Mouse (Mus musculus) heart, embryonic 10.5 days (tissue): ENCODE results near the gene Rhob. TPM values are rescaled to one million over a fixed set of nuclear protein-coding genes. Genes with fewer than 3 reads are reported as not detected.

Experiments
- DNase-seq: peaks from one replicate; pipeline ENCODE4 v3.0.0-alpha.2; 2017; ENCODE audit warnings: low spot score
- H3K27ac ChIP-seq: fragments of 300-500 bp; sonication (generic); 2 replicates; pipeline ENCODE4 v1.5.1; 2016; ENCODE audit warnings: mild to moderate bottlenecking
- H3K27me3 ChIP-seq: fragments of 300-500 bp; sonication (generic); 2 replicates; pipeline ENCODE4 v1.6.1; 2016; ENCODE audit warnings: mild to moderate bottlenecking; ENCODE audit not compliant: poor library complexity, insufficient read depth, severe bottlenecking
- H3K36me3 ChIP-seq: fragments of 300-500 bp; sonication (generic); 2 replicates; pipeline ENCODE4 v1.6.1; 2016; ENCODE audit warnings: mild to moderate bottlenecking, moderate library complexity
- H3K4me1 ChIP-seq: fragments of 300-500 bp; sonication (generic); 2 replicates; pipeline ENCODE4 v1.6.1; 2016; ENCODE audit warnings: mild to moderate bottlenecking
- H3K4me3 ChIP-seq: fragments of 300-500 bp; sonication (generic); 2 replicates; pipeline ENCODE4 v1.5.1; 2016; ENCODE audit warnings: mild to moderate bottlenecking, moderate library complexity
- H3K9me3 ChIP-seq: fragments of 300-500 bp; sonication (generic); 2 replicates; pipeline ENCODE4 v1.6.1; 2016; ENCODE audit warnings: mild to moderate bottlenecking, moderate library complexity
- WGBS: fragments of 180-500 bp; shearing (Covaris S2); methylation state at CpG from one replicate; pipeline ENCODE4 v1.1.7; 2016; 5-methylcytosine and 5-hydroxymethylcytosine counted together
- polyA plus RNA-seq: library from polyadenylated mRNA; unstranded; fragments of >200 nt; fragmentation: Nextera tagmentation; extraction: Ambion mirVana; gene quantifications from 2 replicates; pipeline ENCODE4 v1.2.1, GENCODE M21; 2016

Rhob gene
- polyA plus RNA-seq, 1 experiment from 2014 or later, result 42.1 TPM

DNA sequence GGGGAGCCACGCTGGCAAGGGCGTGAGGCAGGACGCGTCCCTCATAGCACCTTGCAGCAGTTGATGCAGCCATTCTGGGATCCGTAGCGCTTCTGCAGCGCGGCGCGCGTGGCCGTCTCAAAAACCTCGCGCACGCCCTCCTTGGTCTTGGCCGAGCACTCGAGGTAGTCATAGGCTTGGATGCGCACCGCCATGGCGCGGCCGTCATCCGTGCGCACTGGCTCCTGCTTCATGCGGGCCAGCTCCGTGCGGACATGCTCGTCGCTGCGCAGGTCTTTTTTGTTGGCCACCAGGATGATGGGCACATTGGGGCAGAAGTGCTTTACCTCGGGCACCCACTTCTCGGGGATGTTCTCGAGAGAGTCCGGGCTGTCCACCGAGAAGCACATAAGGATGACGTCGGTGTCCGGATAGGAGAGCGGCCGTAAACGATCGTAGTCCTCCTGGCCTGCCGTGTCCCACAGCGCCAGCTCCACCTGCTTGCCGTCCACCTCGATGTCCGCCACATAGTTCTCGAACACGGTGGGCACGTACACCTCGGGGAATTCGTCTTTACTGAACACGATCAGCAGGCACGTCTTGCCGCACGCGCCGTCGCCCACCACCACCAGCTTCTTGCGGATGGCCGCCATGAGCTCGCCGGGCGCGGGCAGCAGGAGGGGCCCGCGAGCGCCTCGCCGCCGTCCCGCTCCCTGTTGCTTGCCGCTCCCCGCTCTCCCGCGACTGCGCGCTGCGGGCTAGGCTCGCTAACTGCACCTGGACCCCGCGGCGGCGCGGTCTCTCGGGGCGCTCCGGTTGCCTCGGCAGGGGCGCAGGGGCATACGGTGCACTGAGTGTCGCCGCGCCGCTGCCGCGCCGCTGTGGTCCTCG lies 573 bp downstream of the Rhob start:
- H3K4me1 ChIP-seq, result peaks cover 38% of the 10 kb centered on the region
- H3K9me3 ChIP-seq, result no peaks in the 10 kb centered on the region
- H3K27me3 ChIP-seq, result no peaks in the 10 kb centered on the region
- no peaks in the 10 kb centered on the region for H3K36me3 ChIP-seq
- H3K27ac ChIP-seq, result peak overlapping the region; percentile 100
- DNase-seq, result peak; percentile 86
- H3K4me3 ChIP-seq, result peak overlapping the region; percentile 97
- WGBS, result under 1% methylated on average over 99 of the region's 99 CpGs

DNA sequence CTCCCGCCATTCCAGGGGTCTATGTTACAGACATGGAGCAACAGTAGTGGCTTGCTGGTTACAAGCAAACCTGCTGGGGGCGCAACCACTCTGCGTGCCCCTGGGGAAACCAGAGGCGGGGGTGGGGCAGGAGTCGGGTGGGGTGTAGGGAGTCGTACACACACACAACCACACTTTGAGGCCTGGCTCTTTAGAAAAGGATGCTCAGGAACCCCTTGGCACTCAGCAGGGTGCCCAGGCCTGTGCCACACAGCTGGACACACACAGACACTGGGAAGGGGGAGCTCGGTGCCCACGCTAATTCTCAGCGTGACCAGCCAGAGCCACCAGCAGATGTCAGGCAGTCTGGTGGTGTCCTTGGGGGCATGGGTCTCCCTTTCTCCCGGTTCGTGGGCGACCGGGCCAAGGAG lies 1.2 kb downstream of the Rhob start:
- Histone ChIP-seq H3K9me3 (no peaks in the 10 kb centered on the region), H3K27ac (peak overlapping the region; percentile 100), H3K4me1 (peaks cover 38% of the 10 kb centered on the region), H3K27me3 (no peaks in the 10 kb centered on the region), H3K36me3 (no peaks in the 10 kb centered on the region), H3K4me3 (peak overlapping the region; percentile 97)
- WGBS, result 2% methylated on average over 13 of the region's 13 CpGs
- DNase-seq, result peak; percentile 83

DNA sequence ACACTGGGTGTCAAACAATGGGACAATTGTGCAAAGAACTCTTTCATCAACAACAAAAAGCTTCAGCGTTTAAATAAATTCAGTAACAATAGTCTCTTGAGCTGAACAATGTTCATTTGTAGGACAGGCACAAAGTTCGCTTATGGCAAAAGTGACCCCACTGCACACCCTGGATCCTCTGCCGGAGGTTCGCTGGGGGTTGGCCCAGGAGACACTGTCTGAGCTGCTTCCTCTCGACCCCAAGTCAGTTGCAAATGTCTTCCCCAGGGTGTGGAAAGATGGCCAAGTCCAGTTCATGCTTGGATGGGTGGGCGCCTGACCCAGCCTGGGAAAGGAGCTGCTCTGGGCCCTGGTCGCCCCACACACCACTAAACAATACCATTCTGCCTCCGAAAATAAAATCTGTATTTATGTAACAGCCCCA lies 1.6 kb downstream of the Rhob start:
- no peak for DNase-seq
- Histone ChIP-seq H3K27me3 (no peaks in the 10 kb centered on the region), H3K36me3 (no peaks in the 10 kb centered on the region), H3K4me3 (peak overlapping the region; percentile 97), H3K9me3 (no peaks in the 10 kb centered on the region), H3K27ac (peak overlapping the region; percentile 100), H3K4me1 (peaks cover 38% of the 10 kb centered on the region)
- 30% methylated on average over 8 of the region's 8 CpGs for WGBS

DNA sequence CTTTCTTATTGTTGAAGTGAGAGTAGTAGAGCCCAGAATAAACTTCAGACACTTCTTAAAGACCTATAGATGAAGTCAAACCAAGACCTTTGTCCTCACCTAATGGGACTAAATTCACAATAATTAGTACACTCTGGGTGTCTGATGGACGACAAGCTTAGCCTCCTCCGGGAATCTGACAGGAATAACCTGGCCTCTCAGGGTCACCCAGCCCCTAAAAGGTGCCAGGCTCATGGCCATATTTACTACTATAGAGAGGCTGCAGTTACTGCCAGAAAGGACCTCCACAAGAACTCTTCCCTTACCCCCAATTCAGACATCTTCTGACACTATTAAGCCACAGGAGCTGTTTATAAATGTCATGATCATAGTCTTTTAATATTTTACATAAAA lies 2.5 kb downstream of the Rhob start:
- WGBS, result 35% methylated on average over 2 of the region's 2 CpGs
- peak overlapping the region; percentile 97 for H3K4me3 ChIP-seq
- no peaks in the 10 kb centered on the region for H3K36me3 ChIP-seq
- H3K4me1 ChIP-seq, result peaks cover 38% of the 10 kb centered on the region
- no peak for DNase-seq
- no peak overlapping the region for H3K27ac ChIP-seq
- H3K9me3 ChIP-seq, result no peaks in the 10 kb centered on the region
- no peaks in the 10 kb centered on the region for H3K27me3 ChIP-seq

DNA sequence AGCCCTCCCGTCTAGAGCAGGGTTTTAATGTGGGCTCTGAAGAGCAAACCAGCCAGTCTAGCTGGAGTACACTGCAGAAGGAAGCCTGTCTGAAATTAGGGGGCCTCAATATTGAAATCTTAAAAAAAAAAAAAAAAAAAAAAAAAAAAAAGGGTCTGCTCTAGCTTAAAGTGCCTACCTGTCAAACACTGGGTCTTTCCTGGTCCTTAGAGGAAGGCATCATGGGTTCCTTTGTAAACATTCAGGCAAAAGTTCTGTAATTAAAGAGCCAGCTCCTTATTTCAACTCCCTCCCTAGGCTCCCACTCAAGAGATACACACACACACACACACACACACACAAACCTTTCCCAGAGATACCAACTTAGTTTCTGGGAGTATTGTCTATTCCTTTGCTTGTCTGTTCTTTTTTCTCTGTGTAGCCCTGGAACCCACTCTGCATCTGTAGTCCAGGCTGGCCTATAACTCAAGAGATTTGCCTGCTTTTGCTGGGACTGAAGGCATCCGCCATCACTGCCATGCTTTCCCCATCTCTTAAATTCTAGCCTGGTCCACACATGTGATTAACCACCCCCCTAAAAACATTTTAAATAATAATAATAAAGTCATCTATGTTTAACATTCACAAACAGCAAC lies 3.0 kb downstream of the Rhob start:
- H3K27me3 ChIP-seq, result no peaks in the 10 kb centered on the region
- H3K9me3 ChIP-seq, result no peaks in the 10 kb centered on the region
- peak overlapping the region; percentile 97 for H3K4me3 ChIP-seq
- no peak for DNase-seq
- no peak overlapping the region for H3K27ac ChIP-seq
- H3K4me1 ChIP-seq, result peaks cover 38% of the 10 kb centered on the region
- no peaks in the 10 kb centered on the region for H3K36me3 ChIP-seq
- 43% methylated on average over 2 of the region's 2 CpGs for WGBS

DNA sequence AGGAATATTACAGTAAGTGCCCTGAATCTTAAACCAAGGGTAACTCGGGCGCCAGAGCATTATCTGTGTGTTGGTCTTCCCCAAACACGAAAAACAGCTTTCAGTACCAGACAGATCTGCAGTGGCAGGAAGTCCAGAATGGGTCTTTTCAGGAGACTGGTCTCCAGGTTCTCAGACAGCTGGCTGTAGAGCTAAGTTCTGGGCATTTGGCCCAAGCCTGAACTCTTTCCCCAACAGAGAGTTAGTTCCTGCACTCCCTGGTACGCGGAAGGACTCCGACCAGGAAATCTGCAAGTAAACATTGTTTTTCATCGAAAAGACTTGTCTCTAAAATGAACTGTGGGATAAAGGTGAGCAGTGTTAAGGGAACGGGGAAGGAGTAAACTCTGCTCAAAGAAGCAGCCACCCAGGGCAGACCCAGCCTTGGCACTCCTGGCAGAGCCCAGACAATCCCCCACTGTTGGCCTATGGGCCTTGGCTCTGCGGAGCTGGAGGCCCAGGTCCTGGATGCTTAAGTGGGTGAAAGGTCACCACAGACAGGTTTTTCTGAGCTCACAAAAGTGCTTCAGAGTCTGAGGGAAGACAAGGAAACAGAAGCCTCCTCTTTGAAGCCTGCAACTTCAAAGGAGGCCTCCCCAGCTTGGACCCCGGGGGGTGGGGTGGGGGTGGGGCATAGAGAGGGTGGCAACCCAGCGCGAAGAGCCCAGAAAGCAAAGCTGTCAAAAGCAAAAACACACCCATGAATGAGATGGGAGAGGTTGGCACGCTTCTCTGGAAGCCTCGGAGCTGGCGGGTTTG lies 3.7 kb downstream of the Rhob start:
- WGBS, result 22% methylated on average over 15 of the region's 15 CpGs
- Histone ChIP-seq H3K4me3 (peak overlapping the region; percentile 29; the same call in 1 of the 2 replicates), H3K36me3 (no peaks in the 10 kb centered on the region), H3K27ac (peak overlapping the region; percentile 59; the same call in 1 of the 2 replicates), H3K4me1 (peaks cover 35% of the 10 kb centered on the region), H3K9me3 (no peaks in the 10 kb centered on the region), H3K27me3 (no peaks in the 10 kb centered on the region)
- no peak for DNase-seq

DNA sequence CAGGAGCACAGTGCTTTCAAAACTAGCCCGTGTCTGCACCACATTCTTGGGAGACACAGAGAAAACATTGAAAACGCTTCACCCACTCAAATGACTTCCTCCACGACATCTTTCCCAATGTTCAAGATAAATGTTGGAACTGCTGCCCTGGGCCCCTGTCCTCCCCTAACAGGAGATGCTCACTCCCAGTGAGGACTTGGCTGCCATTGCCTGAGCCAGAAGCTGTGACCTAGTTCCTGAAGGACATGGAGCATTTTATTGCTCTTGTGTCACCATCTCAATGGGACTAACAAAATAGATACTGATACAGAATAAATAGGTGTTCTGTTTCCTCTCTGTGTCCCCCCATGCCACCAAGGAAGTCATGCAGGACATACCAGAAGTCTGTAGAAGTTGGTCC lies 5.1 kb downstream of the Rhob start:
- Histone ChIP-seq H3K4me1 (peaks cover 27% of the 10 kb centered on the region), H3K36me3 (no peaks in the 10 kb centered on the region), H3K27me3 (no peaks in the 10 kb centered on the region), H3K9me3 (no peaks in the 10 kb centered on the region), H3K4me3 (no peak overlapping the region), H3K27ac (no peak overlapping the region)
- no peak for DNase-seq
- 70% methylated on average over 3 of the region's 3 CpGs for WGBS

DNA sequence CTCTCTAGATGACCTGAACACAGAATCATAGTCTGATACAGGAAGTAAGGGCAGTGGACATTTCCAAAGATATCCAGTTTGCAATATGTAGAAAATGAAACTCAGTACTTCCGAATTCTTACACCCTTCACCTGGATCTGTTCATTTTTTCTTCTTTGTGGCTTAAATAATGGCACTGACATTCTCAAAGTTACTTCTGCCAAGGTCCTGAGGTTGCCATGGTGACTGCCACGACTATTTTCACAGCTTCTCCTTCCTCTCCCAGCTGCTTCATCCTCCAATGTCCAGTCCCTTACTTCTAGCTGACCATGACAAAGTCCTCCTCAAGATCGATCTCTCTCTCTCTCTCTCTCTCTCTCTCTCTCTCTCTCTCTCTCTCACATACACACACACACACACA lies 6.4 kb downstream of the Rhob start:
- Histone ChIP-seq H3K4me3 (no peak overlapping the region), H3K9me3 (no peaks in the 10 kb centered on the region), H3K4me1 (peaks cover 21% of the 10 kb centered on the region), H3K36me3 (no peaks in the 10 kb centered on the region), H3K27ac (no peak overlapping the region), H3K27me3 (no peaks in the 10 kb centered on the region)
- WGBS, result 66% methylated on average over 3 of the region's 3 CpGs
- DNase-seq, result no peak

DNA sequence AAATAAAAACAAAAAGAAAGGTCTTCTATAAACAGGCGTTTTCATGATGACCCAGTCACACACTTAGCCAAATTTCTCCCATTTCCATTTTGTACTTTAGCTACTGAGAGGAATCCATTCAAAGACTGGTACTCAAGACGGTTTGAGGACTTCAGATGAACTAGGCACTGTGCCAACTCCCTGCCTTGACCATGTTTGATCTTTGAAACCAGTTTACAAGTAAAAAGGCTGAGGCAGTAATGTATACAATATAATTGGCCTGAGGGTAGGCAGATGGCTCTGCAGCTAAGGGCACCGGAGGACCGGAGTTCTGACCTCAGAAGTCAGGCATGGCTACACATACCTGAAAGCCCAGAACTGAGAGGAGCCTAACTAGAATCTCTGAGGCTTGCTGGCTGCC lies 10.7 kb downstream of the Rhob start:
- Histone ChIP-seq H3K4me1 (no peaks in the 10 kb centered on the region; the same call in 1 of the 2 replicates), H3K9me3 (no peaks in the 10 kb centered on the region), H3K36me3 (no peaks in the 10 kb centered on the region), H3K27me3 (no peaks in the 10 kb centered on the region), H3K27ac (no peak overlapping the region), H3K4me3 (no peak overlapping the region)
- DNase-seq, result no peak
- 72% methylated on average over 4 of the region's 4 CpGs for WGBS

DNA sequence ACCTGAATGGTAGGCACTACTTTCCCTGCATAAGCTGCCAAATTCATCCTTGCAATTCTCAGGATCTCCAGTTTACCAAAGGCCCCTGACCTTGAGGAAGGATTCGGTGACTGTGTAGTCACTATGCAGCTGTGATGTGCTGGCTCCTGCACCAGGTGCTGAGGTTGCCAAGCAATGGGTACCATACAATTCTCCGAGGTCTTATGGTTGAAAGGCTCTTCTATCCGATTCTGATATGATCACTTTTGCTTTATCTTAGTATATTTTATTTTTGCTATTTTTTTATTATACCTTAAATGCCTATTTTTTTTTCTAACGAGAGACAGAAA lies 11.2 kb downstream of the Rhob start:
- Histone ChIP-seq H3K9me3 (no peaks in the 10 kb centered on the region), H3K4me1 (no peaks in the 10 kb centered on the region; the same call in 1 of the 2 replicates), H3K36me3 (no peaks in the 10 kb centered on the region), H3K4me3 (no peak overlapping the region), H3K27me3 (no peaks in the 10 kb centered on the region), H3K27ac (no peak overlapping the region)
- DNase-seq, result no peak
- 82% methylated on average over 4 of the region's 4 CpGs for WGBS

DNA sequence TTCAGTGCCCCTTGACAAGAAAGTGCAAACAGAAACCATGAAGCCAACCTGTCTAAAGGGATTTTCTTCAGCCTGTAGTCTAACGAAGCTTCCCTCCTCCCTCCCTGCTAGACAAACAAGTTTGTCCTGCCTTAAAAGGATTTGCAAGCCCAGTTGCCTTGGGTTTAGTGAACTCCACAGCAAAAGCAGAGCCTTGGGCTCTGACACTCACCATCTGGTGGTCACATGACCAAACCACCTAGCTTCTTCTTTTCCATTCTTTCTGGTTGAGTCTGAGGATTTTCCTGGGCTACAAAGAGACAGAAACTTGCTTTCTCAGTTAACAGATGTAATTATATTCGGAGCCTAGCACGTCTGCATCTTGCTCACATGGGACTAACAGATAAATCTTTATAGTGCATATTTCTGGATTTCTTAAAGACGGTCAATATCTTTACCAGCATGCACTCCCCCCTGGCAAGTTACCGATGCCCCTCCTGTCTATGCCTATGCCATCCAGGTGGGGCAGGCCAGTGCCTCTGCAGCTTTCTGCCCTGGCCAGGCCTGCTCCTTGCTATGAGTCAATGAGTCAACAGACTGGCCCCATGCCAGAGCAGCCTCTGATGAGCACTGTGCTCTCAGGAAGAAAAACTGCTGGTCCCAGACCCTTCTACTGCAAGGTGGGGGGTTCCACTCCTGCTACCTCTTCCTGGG lies 11.7 kb downstream of the Rhob start:
- DNase-seq, result no peak
- WGBS, result 70% methylated on average over 5 of the region's 5 CpGs
- no peaks in the 10 kb centered on the region for H3K36me3 ChIP-seq
- no peak overlapping the region for H3K4me3 ChIP-seq
- no peak overlapping the region for H3K27ac ChIP-seq
- H3K4me1 ChIP-seq, result no peaks in the 10 kb centered on the region; the same call in 1 of the 2 replicates
- H3K9me3 ChIP-seq, result no peaks in the 10 kb centered on the region
- H3K27me3 ChIP-seq, result no peaks in the 10 kb centered on the region

DNA sequence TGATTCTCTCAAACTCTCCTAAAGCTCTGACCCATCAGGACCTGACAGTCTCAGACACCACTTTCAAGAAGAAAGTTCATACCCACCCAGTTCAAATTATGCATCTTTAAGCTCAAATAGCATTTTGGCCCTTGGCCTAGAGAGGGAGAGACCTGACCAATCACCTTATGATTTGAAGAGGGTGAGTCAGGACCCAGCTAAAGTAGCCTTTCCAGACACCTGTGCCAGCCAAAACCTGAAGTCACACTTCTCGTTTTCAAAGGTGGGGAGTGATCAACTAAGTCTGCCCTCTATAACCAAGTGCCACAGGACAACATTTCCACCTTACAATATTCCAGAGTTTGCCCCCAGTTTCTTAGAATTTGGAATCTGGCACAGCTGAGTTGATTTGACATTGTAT lies 12.5 kb downstream of the Rhob start:
- no peaks in the 10 kb centered on the region; the same call in 1 of the 2 replicates for H3K4me1 ChIP-seq
- no peak overlapping the region for H3K27ac ChIP-seq
- H3K9me3 ChIP-seq, result no peaks in the 10 kb centered on the region
- no peaks in the 10 kb centered on the region for H3K27me3 ChIP-seq
- DNase-seq, result no peak
- H3K4me3 ChIP-seq, result no peak overlapping the region
- no peaks in the 10 kb centered on the region for H3K36me3 ChIP-seq
- whole genome bisulfite sequencing, result 61% methylated on average over 1 of the region's 1 CpGs
